Mouse (Mus musculus) gastrocnemius, adult 8-10 months (tissue): ENCODE data around the gene Krt34. TPM values are rescaled to one million over a fixed set of nuclear protein-coding genes. Genes with fewer than 3 reads are reported as not detected.

Experiments
- DNase-seq, 2 experiments: peaks; one replicate each; pipeline ENCODE4 v3.0.0; 2022; ENCODE audit warnings: low spot score in 2 of 2
- total RNA-seq, 4 experiments: library from RNA; stranded (reverse); gene quantifications; 2 replicates each; pipeline ENCODE4 v1.2.4; 2022

Krt34 gene
- total RNA-seq, 4 experiments from 2014 or later, result not detected

GRCm38 (mm10) chr11:100004846-100005245 lies 36.5 kb downstream of the Krt34 start:
- no peak for DNase-seq

- no peak for DNase-seq
Observed at GRCm38 (mm10) chr11:99999091-99999490, 42.3 kb downstream of the Krt34 start.

GRCm38 (mm10) chr11:99994384-99994661 lies 47.0 kb downstream of the Krt34 start:
- no peak for DNase-seq

- no peak for DNase-seq
Observed at GRCm38 (mm10) chr11:99993620-99994383, 47.6 kb downstream of the Krt34 start, which contains the start of gene Krtap17-1. Gene Krtap17-1, minus strand, starts transcription at chr11:99993994.

- DNase-seq, result no peak
Observed at GRCm38 (mm10) chr11:99990571-99990970, 50.8 kb downstream of the Krt34 start.

- DNase-seq, result no peak
Observed at GRCm38 (mm10) chr11:99989881-99990405, 51.4 kb downstream of the Krt34 start.

GRCm38 (mm10) chr11:99988530-99988929 lies 52.8 kb downstream of the Krt34 start:
- no peak for DNase-seq

Other genes with a start within 250 kb of the Krt34 start
- not detected for gene Gm11596, start 248.1 kb downstream of the Krt34 start, total RNA-seq
- not detected for gene Gm11569, start 242.6 kb downstream of the Krt34 start, total RNA-seq
- gene Gm11554, start 237.1 kb downstream of the Krt34 start, total RNA-seq, result not detected
- gene Krtap4-13, start 231.7 kb downstream of the Krt34 start, total RNA-seq, result not detected
- not detected for gene Gm11564, start 225.9 kb downstream of the Krt34 start, total RNA-seq
- not detected for gene 2300003K06Rik, start 203.5 kb downstream of the Krt34 start, total RNA-seq
- not detected for gene Krtap4-16, start 189.9 kb downstream of the Krt34 start, total RNA-seq
- gene Gm11568, start 183.6 kb downstream of the Krt34 start, total RNA-seq, result not detected
- gene Gm11559, start 177.1 kb downstream of the Krt34 start, total RNA-seq, result not detected
- not detected for gene Krtap9-1, start 168.2 kb downstream of the Krt34 start, total RNA-seq
- gene Gm11567, start 162.4 kb downstream of the Krt34 start, total RNA-seq, result not detected
- not detected for gene Krtap31-1, start 133.6 kb downstream of the Krt34 start, total RNA-seq
- not detected for gene Gm11565, start 126.8 kb downstream of the Krt34 start, total RNA-seq
- gene Krtap31-2, start 105.3 kb downstream of the Krt34 start, total RNA-seq, result not detected
- not detected for gene Krtap9-5, start 93.1 kb downstream of the Krt34 start, total RNA-seq
- gene Krtap29-1, start 62.5 kb downstream of the Krt34 start, total RNA-seq, result not detected
- gene Krtap16-1, start 55.0 kb downstream of the Krt34 start, total RNA-seq, result not detected
- not detected for gene Krtap17-1, start 47.6 kb downstream of the Krt34 start, total RNA-seq
- not detected for gene Krt33a, start 25.3 kb downstream of the Krt34 start, total RNA-seq
- gene Krt33b, start 11.7 kb downstream of the Krt34 start, total RNA-seq, result not detected
- gene Krt31, start 9.0 kb upstream of the Krt34 start, total RNA-seq, result not detected
- not detected for gene Krt32, start 46.7 kb upstream of the Krt34 start, total RNA-seq
- not detected for gene Krt35, start 54.7 kb upstream of the Krt34 start, total RNA-seq
- gene Krt36, start 64.1 kb upstream of the Krt34 start, total RNA-seq, result not detected
- not detected for gene Krt13, start 80.0 kb upstream of the Krt34 start, total RNA-seq
- not detected for gene Krt15, start 94.4 kb upstream of the Krt34 start, total RNA-seq
- 1 to 10 TPM in 1 of 4 experiments, under 1 TPM in 1, not detected in 2; 0.35 to 1.1 TPM for gene Krt19, start 107.1 kb upstream of the Krt34 start, total RNA-seq
- gene Krt9, start 151.7 kb upstream of the Krt34 start, total RNA-seq, result not detected
- gene Krt14, start 166.0 kb upstream of the Krt34 start, total RNA-seq, result not detected
- gene Krt16, start 207.3 kb upstream of the Krt34 start, total RNA-seq, result not detected
- gene Krt17, start 219.5 kb upstream of the Krt34 start, total RNA-seq, result not detected
- not detected for gene Krt42, start 228.3 kb upstream of the Krt34 start, total RNA-seq